ENCODE assay signal across 8 mouse cellular contexts in the genomic region with DNA sequence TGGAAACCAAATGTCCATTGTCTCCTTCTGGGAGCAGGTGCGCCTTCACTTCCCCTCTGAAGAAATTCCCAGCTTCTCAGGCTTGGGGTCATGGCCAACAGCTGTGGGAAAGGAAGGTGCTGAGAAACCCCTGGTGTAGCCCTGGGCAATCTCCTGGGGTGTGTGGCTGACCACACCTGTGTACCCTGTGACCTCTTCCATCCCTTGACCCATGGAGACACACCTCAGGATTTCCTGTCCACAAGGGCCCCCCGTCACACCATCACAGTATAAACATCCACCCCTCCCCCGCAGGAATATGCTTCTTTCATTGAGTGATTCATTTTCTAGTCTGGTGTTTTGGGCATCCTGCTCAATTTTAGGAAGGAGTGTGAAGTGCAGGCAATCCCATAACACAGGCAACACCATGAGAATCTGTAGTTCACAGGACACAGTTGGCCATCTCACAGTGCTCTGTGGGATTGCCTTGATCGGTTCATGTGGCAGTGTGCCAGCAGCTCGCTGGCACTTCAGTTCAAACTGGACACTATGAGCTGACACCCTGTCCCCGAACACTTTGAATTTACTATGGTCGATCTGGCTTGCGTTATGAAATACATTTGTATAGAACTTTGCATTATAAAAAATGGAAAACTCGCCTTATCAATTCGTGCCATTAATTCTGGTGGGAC.
DNase-seq lines count a peak whose midpoint lies in the region; ATAC-seq lines count a peak whose summit lies in the region.

No protein-coding gene starts in this region.

- intact Hi-C loops in heart, postnatal 25 days (cut with DNase I), result loop anchor here (5.0 to 10.0 kb wide), 3 partner anchors 63 to 720 kb away; a partner anchor contains a TSS

- H3K36me3 ChIP-seq in neural tube, embryonic 11.5 days (ENCODE audit: control insufficient read depth, insufficient read depth, low read length), result no peaks in the 10 kb centered on the region
- no peaks in the 10 kb centered on the region for H3K36me3 ChIP-seq in stomach, embryonic 15.5 days

- no peaks in the 10 kb centered on the region for H3K27me3 ChIP-seq in neural tube, embryonic 11.5 days (ENCODE audit: control insufficient read depth, insufficient read depth, low read length)
- no peaks in the 10 kb centered on the region for H3K27me3 ChIP-seq in stomach, embryonic 15.5 days (replicated peaks)

- H3K27ac ChIP-seq in neural tube, embryonic 11.5 days (ENCODE audit: low read depth, low read length), result no peak overlapping the region
- 0 out of 2 replicates have a peak overlapping the region, but pooled peaks have one; percentile 1 for H3K27ac ChIP-seq in stomach, embryonic 15.5 days

- no peak for ATAC-seq in neural tube, embryonic 11.5 days (ENCODE audit: insufficient read depth, low FRiP score, low TSS enrichment)
- no peak for ATAC-seq in stomach, embryonic 15.5 days (ENCODE audit: insufficient read depth, low FRiP score, low read depth)
- ATAC-seq in megakaryocyte, adult 5-6 weeks (ENCODE audit: poor library complexity, severe bottlenecking), result no peak

- H3K4me2 ChIP-seq in neural tube, embryonic 11.5 days (ENCODE audit: low read depth), result no peak overlapping the region
- no peak overlapping the region for H3K4me2 ChIP-seq in stomach, embryonic 15.5 days

- no peaks in the 10 kb centered on the region for H3K4me1 ChIP-seq in neural tube, embryonic 11.5 days (ENCODE audit: control insufficient read depth, insufficient read depth, low read length)
- H3K4me1 ChIP-seq in stomach, embryonic 15.5 days, result no peaks in the 10 kb centered on the region

- WGBS in neural tube, embryonic 11.5 days, result 88% methylated on average over 10 of the region's 10 CpGs
- WGBS in stomach, embryonic 15.5 days, result 76% methylated on average over 10 of the region's 10 CpGs

- DNase-seq in gastrocnemius, adult 18-20 months (ENCODE audit: low spot score), result peak; percentile 3
- no peak for DNase-seq in gastrocnemius, adult 8-10 months (ENCODE audit: low spot score in 2 of 2)
- DNase-seq in neural tube, embryonic 11.5 days (ENCODE audit: low spot score), result peak; percentile 15
- DNase-seq in neural tube, embryonic 10.5 days (ENCODE audit: extremely low spot score, low spot score), result no peak
- DNase-seq in heart, postnatal 25 days (ENCODE audit: low spot score), result peak; percentile 40
- DNase-seq in embryo, embryonic 10.5 days (ENCODE audit: low spot score), result no peak

- H3K9ac ChIP-seq in neural tube, embryonic 11.5 days (ENCODE audit: low read length), result no peak overlapping the region
- H3K9ac ChIP-seq in stomach, embryonic 15.5 days, result no peak overlapping the region

- no peak overlapping the region for H3K4me3 ChIP-seq in neural tube, embryonic 11.5 days (ENCODE audit: low read depth, low read length)
- H3K4me3 ChIP-seq in stomach, embryonic 15.5 days (replicated peaks), result no peak overlapping the region

- no peaks in the 10 kb centered on the region for H3K9me3 ChIP-seq in neural tube, embryonic 11.5 days (ENCODE audit: control insufficient read depth, low read length)
- H3K9me3 ChIP-seq in stomach, embryonic 15.5 days, result no peaks in the 10 kb centered on the region

Comparison
In these comparisons a context has a peak if more than half of its experiments do, and no peak if none do; other contexts are left out.
1. DNase-seq: peak in gastrocnemius, adult 18-20 months (single experiment), neural tube, embryonic 11.5 days (single experiment) and heart, postnatal 25 days (single experiment); none in gastrocnemius, adult 8-10 months (0 of 2), neural tube, embryonic 10.5 days (single experiment) and embryo, embryonic 10.5 days (single experiment).